In the genomic region with DNA sequence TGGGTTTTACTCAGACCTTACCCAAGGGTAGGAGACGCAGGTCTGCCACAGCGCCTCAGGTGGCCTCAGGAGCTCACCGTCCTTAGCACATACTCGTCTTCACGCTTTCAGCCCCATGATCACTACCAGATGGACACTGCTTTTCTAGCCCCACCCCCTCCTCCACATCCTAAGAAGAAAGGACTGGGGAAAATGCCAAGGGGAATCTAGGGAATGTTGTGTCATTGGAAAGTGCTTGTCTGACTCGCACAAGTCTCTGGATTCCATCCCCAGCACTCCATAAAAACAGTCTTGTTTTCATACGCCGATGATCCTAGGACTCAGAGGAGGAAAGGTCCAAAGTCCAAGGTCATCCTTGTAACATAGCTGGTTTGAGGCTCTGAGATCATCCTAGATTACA, we compare ENCODE assay signal across 12 mouse cellular contexts.
DNase-seq lines count a peak whose midpoint lies in the region; ATAC-seq and TF ChIP-seq lines count a peak whose summit lies in the region.
"Had no signal": no experiment of that assay in that cellular context is flagged by ENCODE, and none has a peak within 500 bp of the region (broad histone marks: within the 10 kb centered on the region; RNA-seq: fewer than 3 reads in every experiment).

No protein-coding gene starts in this region.

- WGBS in heart, postnatal 0 days, result 50% methylated on average over 8 of the region's 8 CpGs
- 57% methylated on average over 8 of the region's 8 CpGs for WGBS in heart, embryonic 10.5 days
- WGBS in lung, embryonic 16.5 days, result 50% methylated on average over 8 of the region's 8 CpGs

- no peak for TF ChIP-seq CTCF in heart, postnatal 0 days (IDR thresholded peaks at IDR 0.05; ENCODE audit: low read depth)

- H3K27me3 ChIP-seq in heart, postnatal 0 days (ENCODE audit: control insufficient read depth, insufficient read depth, low read length), result no peaks in the 10 kb centered on the region
- H3K27me3 ChIP-seq in heart, embryonic 10.5 days (ENCODE audit: insufficient read depth, poor library complexity, severe bottlenecking), result no peaks in the 10 kb centered on the region
- no peaks in the 10 kb centered on the region for H3K27me3 ChIP-seq in lung, embryonic 16.5 days (ENCODE audit: control insufficient read depth, insufficient read depth, low read depth, low read length)
- H3K27me3 ChIP-seq: liver, embryonic 13.5 days had no signal

- no peak overlapping the region for H3K4me2 ChIP-seq in heart, postnatal 0 days (ENCODE audit: low read depth, low read length)
- H3K4me2 ChIP-seq in lung, embryonic 16.5 days (ENCODE audit: low read depth, low read length), result no peak overlapping the region
- H3K4me2 ChIP-seq: liver, embryonic 13.5 days had no signal

- no peak overlapping the region for H3K27ac ChIP-seq in heart, postnatal 0 days (ENCODE audit: low read depth)
- no peak overlapping the region for H3K27ac ChIP-seq in heart, embryonic 10.5 days
- 0 out of 2 replicates have a peak overlapping the region, but pooled peaks have one; percentile 7 for H3K27ac ChIP-seq in lung, embryonic 16.5 days (ENCODE audit: low read length)
- H3K27ac ChIP-seq: liver, embryonic 13.5 days had no signal

- TF ChIP-seq EP300 in heart, postnatal 0 days (IDR thresholded peaks at IDR 0.05; ENCODE audit: low read depth), result no peak

- peak; percentile 21 for DNase-seq in heart, postnatal 0 days (ENCODE audit: low spot score)
- DNase-seq in heart, embryonic 10.5 days (ENCODE audit: low spot score), result no peak
- DNase-seq in NIH3T3 (ENCODE audit: low read depth), result peak; percentile 70
- peak; percentile 76 for DNase-seq in forelimb bud, embryonic 11.5 days (ENCODE audit: low read depth, low spot score)
- no peak for DNase-seq in adrenal gland, adult 18-20 months (ENCODE audit: low spot score in 2 of 2)
- DNase-seq in frontal cortex, postnatal 25 days (ENCODE audit: low spot score in 2 of 2), result no peak
- DNase-seq in ovary, postnatal 10 days (ENCODE audit: low spot score), result no peak
- DNase-seq: cerebellum, adult 18-20 months; liver, embryonic 13.5 days had no signal

- no peak overlapping the region for H3K4me3 ChIP-seq in heart, postnatal 0 days (ENCODE audit: low read depth, low read length)
- H3K4me3 ChIP-seq in heart, embryonic 10.5 days, result no peak overlapping the region
- no peak overlapping the region for H3K4me3 ChIP-seq in lung, embryonic 16.5 days (ENCODE audit: low read length)
- H3K4me3 ChIP-seq: liver, embryonic 13.5 days had no signal

- H3K9ac ChIP-seq in heart, postnatal 0 days (replicated peaks; ENCODE audit: low read depth, low read length), result no peak overlapping the region
- no peak overlapping the region for H3K9ac ChIP-seq in lung, embryonic 16.5 days (ENCODE audit: low read length)
- H3K9ac ChIP-seq: liver, embryonic 13.5 days had no signal

- no peaks in the 10 kb centered on the region for H3K4me1 ChIP-seq in heart, postnatal 0 days (ENCODE audit: control insufficient read depth, insufficient read depth)
- peaks cover 3% of the 10 kb centered on the region; the same call in 1 of the 2 replicates for H3K4me1 ChIP-seq in heart, embryonic 10.5 days
- peaks cover 5% of the 10 kb centered on the region for H3K4me1 ChIP-seq in lung, embryonic 16.5 days (replicated peaks; ENCODE audit: control insufficient read depth, insufficient read depth, low read length)
- H3K4me1 ChIP-seq: liver, embryonic 13.5 days had no signal

- no peaks in the 10 kb centered on the region for H3K9me3 ChIP-seq in heart, postnatal 0 days (replicated peaks; ENCODE audit: control insufficient read depth, low read length)
- no peaks in the 10 kb centered on the region for H3K9me3 ChIP-seq in heart, embryonic 10.5 days
- no peaks in the 10 kb centered on the region for H3K9me3 ChIP-seq in lung, embryonic 16.5 days (ENCODE audit: control insufficient read depth, low read length)
- H3K9me3 ChIP-seq: liver, embryonic 13.5 days had no signal

- no peaks in the 10 kb centered on the region for H3K36me3 ChIP-seq in heart, postnatal 0 days (replicated peaks; ENCODE audit: control insufficient read depth, insufficient read depth, low read length)
- H3K36me3 ChIP-seq in heart, embryonic 10.5 days, result no peaks in the 10 kb centered on the region
- no peaks in the 10 kb centered on the region for H3K36me3 ChIP-seq in lung, embryonic 16.5 days (ENCODE audit: control insufficient read depth, insufficient read depth, low read length)
- H3K36me3 ChIP-seq: liver, embryonic 13.5 days had no signal

- ATAC-seq in heart, postnatal 0 days (ENCODE audit: insufficient read depth, low read depth), result no peak
- peak; percentile 91 for ATAC-seq in lung, embryonic 16.5 days (ENCODE audit: low read depth)
- ATAC-seq: CD4-positive, CD25-positive, alpha-beta regulatory T cell, adult 4 months; intestine, embryonic 16.5 days had no signal

Comparison
In these comparisons a context has a peak if more than half of its experiments do, and no peak if none do; other contexts are left out.
1. DNase-seq: peak in heart, postnatal 0 days (single experiment), NIH3T3 (single experiment) and forelimb bud, embryonic 11.5 days (single experiment); none in heart, embryonic 10.5 days (single experiment), adrenal gland, adult 18-20 months (0 of 2), frontal cortex, postnatal 25 days (0 of 2) and ovary, postnatal 10 days (single experiment).